Mouse (Mus musculus): ENCODE measurements at regions not wholly inside any gene's neighbourhood (a gene's known extent, or its start where the extent isn't known, plus 50 kb on each side); places are given as distances from the start of the nearest gene placed in this dataset.
A peak's percentile ranks its signal among the peaks of the same experiment; 100 is the strongest.
"Not testable (repeated sequence)": the region's sequence is repeated elsewhere in the genome, so short reads cannot be mapped to it uniquely, and the experiment has no call there.

- DNase-seq (ENCODE audit: inconsistent age in 2 of 2, low spot score in 1 of 2), result peak in 1 of 2 experiments; percentile 70
Measured at GRCm38 (mm10) chr14:53826782-53827181, 427.1 kb downstream of the Dad1 start.

- DNase-seq (ENCODE audit: inconsistent age in 2 of 2, low spot score in 1 of 2), result peak; percentile 17 to 83
Measured at GRCm38 (mm10) chr14:53806231-53806630, 447.7 kb downstream of the Dad1 start.

- DNase-seq (ENCODE audit: inconsistent age in 2 of 2, low spot score in 1 of 2), result peak; percentile 31 to 83
Measured at GRCm38 (mm10) chr14:53803698-53804620, 449.9 kb downstream of the Dad1 start.

- DNase-seq (ENCODE audit: inconsistent age in 2 of 2, low spot score in 1 of 2), result no peak
Measured at GRCm38 (mm10) chr14:53802547-53802946, 451.4 kb downstream of the Dad1 start.

- no peak for DNase-seq (ENCODE audit: inconsistent age in 2 of 2, low spot score in 1 of 2)
Measured at GRCm38 (mm10) chr14:53800508-53801136, 453.3 kb downstream of the Dad1 start.

GRCm38 (mm10) chr14:53795160-53795559, 458.7 kb downstream of the Dad1 start:
- not testable (repeated sequence) for DNase-seq (ENCODE audit: inconsistent age in 2 of 2, low spot score in 1 of 2)

- DNase-seq (ENCODE audit: inconsistent age in 2 of 2, low spot score in 1 of 2), result no peak
Measured at GRCm38 (mm10) chr14:53794527-53794926, 459.4 kb downstream of the Dad1 start.

- DNase-seq (ENCODE audit: inconsistent age in 2 of 2, low spot score in 1 of 2), result not testable (repeated sequence)
Measured at GRCm38 (mm10) chr14:53792432-53792831, 461.5 kb downstream of the Dad1 start.

- not testable (repeated sequence) for DNase-seq (ENCODE audit: inconsistent age in 2 of 2, low spot score in 1 of 2)
Measured at GRCm38 (mm10) chr14:53785547-53785946, 468.4 kb downstream of the Dad1 start.

- no peak for DNase-seq (ENCODE audit: inconsistent age in 2 of 2, low spot score in 1 of 2)
Measured at GRCm38 (mm10) chr14:53777375-53777774, 476.5 kb downstream of the Dad1 start.

GRCm38 (mm10) chr14:53776717-53777116, 477.2 kb downstream of the Dad1 start:
- peak; percentile 18 to 57 for DNase-seq (ENCODE audit: inconsistent age in 2 of 2, low spot score in 1 of 2)

- DNase-seq (ENCODE audit: inconsistent age in 2 of 2, low spot score in 1 of 2), result not testable (repeated sequence)
Measured at GRCm38 (mm10) chr14:53766501-53766900, 487.4 kb downstream of the Dad1 start.

GRCm38 (mm10) chr14:53765918-53766317, 488.0 kb downstream of the Dad1 start:
- not testable (repeated sequence) for DNase-seq (ENCODE audit: inconsistent age in 2 of 2, low spot score in 1 of 2)

GRCm38 (mm10) chr14:53760578-53760977, 493.3 kb downstream of the Dad1 start:
- DNase-seq (ENCODE audit: inconsistent age in 2 of 2, low spot score in 1 of 2), result not testable (repeated sequence)

- DNase-seq (ENCODE audit: inconsistent age in 2 of 2, low spot score in 1 of 2), result not testable (repeated sequence)
Measured at GRCm38 (mm10) chr14:53757782-53758181, 496.1 kb downstream of the Dad1 start.

GRCm38 (mm10) chr14:53757095-53757494, 496.8 kb downstream of the Dad1 start:
- not testable (repeated sequence) for DNase-seq (ENCODE audit: inconsistent age in 2 of 2, low spot score in 1 of 2)

- DNase-seq (ENCODE audit: inconsistent age in 2 of 2, low spot score in 1 of 2), result no peak
Measured at GRCm38 (mm10) chr14:53750703-53751441, 503.0 kb downstream of the Dad1 start.

GRCm38 (mm10) chr14:53743552-53743951, 510.4 kb downstream of the Dad1 start:
- DNase-seq (ENCODE audit: inconsistent age in 2 of 2, low spot score in 1 of 2), result not testable (repeated sequence)

- not testable (repeated sequence) for DNase-seq (ENCODE audit: inconsistent age in 2 of 2, low spot score in 1 of 2)
Measured at GRCm38 (mm10) chr14:53742864-53743263, 511.0 kb downstream of the Dad1 start.

GRCm38 (mm10) chr14:53741246-53741645, 512.7 kb downstream of the Dad1 start:
- peak; percentile 13 to 70 for DNase-seq (ENCODE audit: inconsistent age in 2 of 2, low spot score in 1 of 2)

- peak; percentile 4 to 26 for DNase-seq (ENCODE audit: inconsistent age in 2 of 2, low spot score in 1 of 2)
Measured at GRCm38 (mm10) chr14:53737962-53738361, 515.9 kb downstream of the Dad1 start.
